Mouse (Mus musculus): ENCODE measurements around the gene Ces2h. TPM values are rescaled to one million over a fixed set of nuclear protein-coding genes. Genes with fewer than 3 reads are reported as not detected.
"Not testable (repeated sequence)": the region's sequence is repeated elsewhere in the genome, so short reads cannot be mapped to it uniquely, and the experiment has no call there.

Ces2h gene
- polyA plus RNA-seq, 1 experiment from 2014 or later, result not detected

DNA sequence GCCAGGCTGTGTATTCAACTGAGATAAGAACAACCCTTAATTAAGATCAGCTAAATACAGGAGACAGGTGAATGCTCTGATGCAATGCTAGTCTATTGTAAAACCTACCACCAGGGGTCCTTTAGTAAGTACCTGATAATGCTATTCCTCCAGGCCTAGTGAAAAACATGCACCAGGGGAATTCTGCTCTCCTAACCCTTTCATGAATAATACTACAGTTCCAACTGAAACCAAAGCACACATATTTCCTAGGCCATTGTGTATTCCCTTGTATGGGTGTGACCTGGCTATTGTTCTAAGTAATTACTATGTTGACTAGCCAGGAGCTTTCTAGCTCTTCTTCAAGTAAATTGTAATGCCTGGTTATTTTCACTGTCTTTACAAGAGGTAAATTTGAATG lies 59.4 kb downstream of the Ces2h start:
- Histone ChIP-seq H3K27me3 (ENCODE audit: control insufficient read depth, insufficient read depth, low read length) (no peaks in the 10 kb centered on the region), H3K4me2 (replicated peaks; ENCODE audit: low read depth, low read length) (no peak overlapping the region), H3K4me1 (ENCODE audit: control insufficient read depth, insufficient read depth, low read length) (no peaks in the 10 kb centered on the region), H3K9me3 (ENCODE audit: control insufficient read depth, low read length) (no peaks in the 10 kb centered on the region), H3K4me3 (ENCODE audit: low read length) (no peak overlapping the region), H3K36me3 (ENCODE audit: control insufficient read depth, insufficient read depth, low read length) (no peaks in the 10 kb centered on the region), H3K27ac (ENCODE audit: low read depth, low read length) (no peak overlapping the region), H3K9ac (ENCODE audit: low read depth, low read length) (no peak overlapping the region)
- no peak for ATAC-seq (ENCODE audit: low FRiP score, low TSS enrichment)

DNA sequence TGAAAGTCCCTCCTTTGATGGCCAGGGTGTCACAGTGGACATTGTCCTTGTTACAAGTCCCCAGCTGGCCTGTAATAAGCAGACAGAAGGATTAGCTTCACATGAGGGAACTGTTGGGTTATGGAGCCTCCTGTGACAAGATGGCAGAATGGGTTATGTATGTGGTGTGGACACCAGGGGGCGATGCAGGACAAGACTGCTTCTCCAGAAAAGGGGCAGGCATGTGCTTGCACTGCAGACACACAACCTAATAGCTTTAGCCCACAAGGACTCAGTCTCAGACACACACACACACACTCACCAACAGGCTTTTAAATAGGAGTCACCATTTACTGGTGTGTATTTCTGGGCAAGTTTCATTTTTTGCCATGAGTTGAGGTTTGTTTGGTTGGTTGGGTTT lies 66.1 kb downstream of the Ces2h start:
- Histone ChIP-seq H3K4me1 (ENCODE audit: control insufficient read depth, insufficient read depth, low read length) (no peaks in the 10 kb centered on the region), H3K9ac (ENCODE audit: low read depth, low read length) (no peak overlapping the region), H3K27me3 (ENCODE audit: control insufficient read depth, insufficient read depth, low read length) (no peaks in the 10 kb centered on the region), H3K4me2 (replicated peaks; ENCODE audit: low read depth, low read length) (no peak overlapping the region), H3K9me3 (ENCODE audit: control insufficient read depth, low read length) (no peaks in the 10 kb centered on the region), H3K4me3 (ENCODE audit: low read length) (no peak overlapping the region), H3K36me3 (ENCODE audit: control insufficient read depth, insufficient read depth, low read length) (no peaks in the 10 kb centered on the region), H3K27ac (ENCODE audit: low read depth, low read length) (no peak overlapping the region)
- no peak for ATAC-seq (ENCODE audit: low FRiP score, low TSS enrichment)
- WGBS, result 0% methylated on average over 1 of the region's 1 CpGs

DNA sequence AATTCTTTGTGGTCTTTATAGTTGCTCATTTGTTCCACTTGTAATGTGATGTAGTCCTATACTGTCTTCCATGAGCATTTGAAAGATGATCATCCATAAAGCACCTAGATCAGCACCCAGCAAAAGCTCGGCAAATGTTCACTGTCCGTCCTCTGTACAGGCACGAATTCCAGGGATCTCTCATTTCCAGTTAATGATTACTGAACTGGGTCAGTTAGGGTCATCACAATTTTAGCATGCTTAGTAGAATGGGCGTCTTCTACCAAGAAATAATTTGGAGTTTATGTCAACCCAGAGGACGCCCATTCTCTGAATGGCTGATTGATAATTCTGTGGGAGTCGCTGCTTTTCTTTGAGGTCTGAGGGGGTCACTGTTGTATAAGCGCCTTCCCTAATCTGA lies 67.3 kb downstream of the Ces2h start:
- H3K36me3 ChIP-seq (ENCODE audit: control insufficient read depth, insufficient read depth, low read length); H3K4me3 ChIP-seq (ENCODE audit: low read length); H3K9ac ChIP-seq (ENCODE audit: low read depth, low read length); H3K4me1 ChIP-seq (ENCODE audit: control insufficient read depth, insufficient read depth, low read length); H3K9me3 ChIP-seq (ENCODE audit: control insufficient read depth, low read length); H3K27ac ChIP-seq (ENCODE audit: low read depth, low read length); ATAC-seq (ENCODE audit: low FRiP score, low TSS enrichment); H3K4me2 ChIP-seq (replicated peaks; ENCODE audit: low read depth, low read length); H3K27me3 ChIP-seq (ENCODE audit: control insufficient read depth, insufficient read depth, low read length): not testable (repeated sequence)
- WGBS, result 58% methylated on average over 7 of the region's 7 CpGs

DNA sequence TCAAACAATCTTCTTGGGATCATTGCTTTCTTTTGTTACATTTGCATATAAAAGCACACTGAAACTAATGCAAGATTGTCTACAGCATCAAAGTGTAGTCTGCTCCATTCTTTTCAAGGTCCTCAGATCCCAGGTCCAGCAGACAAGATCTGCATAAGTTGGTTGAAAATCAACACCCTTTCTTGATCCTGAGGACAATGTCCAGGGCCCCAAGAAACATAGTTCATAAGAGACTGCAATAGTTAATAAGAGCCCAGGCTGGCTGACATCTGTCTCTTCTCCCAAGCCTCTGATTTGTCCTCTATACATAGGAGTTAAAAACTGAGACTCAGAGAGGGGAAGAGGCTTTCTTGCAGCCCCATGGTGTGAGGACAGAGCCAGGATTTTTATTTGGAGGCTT lies 68.3 kb downstream of the Ces2h start:
- Histone ChIP-seq H3K4me1 (ENCODE audit: control insufficient read depth, insufficient read depth, low read length) (no peaks in the 10 kb centered on the region), H3K4me3 (ENCODE audit: low read length) (no peak overlapping the region), H3K27ac (ENCODE audit: low read depth, low read length) (no peak overlapping the region), H3K9me3 (ENCODE audit: control insufficient read depth, low read length) (no peaks in the 10 kb centered on the region; the same call in 1 of the 2 replicates), H3K27me3 (ENCODE audit: control insufficient read depth, insufficient read depth, low read length) (no peaks in the 10 kb centered on the region), H3K9ac (ENCODE audit: low read depth, low read length) (no peak overlapping the region), H3K4me2 (replicated peaks; ENCODE audit: low read depth, low read length) (no peak overlapping the region), H3K36me3 (ENCODE audit: control insufficient read depth, insufficient read depth, low read length) (no peaks in the 10 kb centered on the region)
- no peak for ATAC-seq (ENCODE audit: low FRiP score, low TSS enrichment)

Other genes starting within 250 kb of the Ces2h start
- gene Ces2b, start 169.3 kb upstream of the Ces2h start, polyA plus RNA-seq (2014; fragmentation: Nextera tagmentation; extraction: Ambion mirVana), result 0.46 and 0.61 TPM in 2 replicates
- 0.11 TPM in 1 of 2 replicates, not detected in the other for gene Ces2c, start 153.8 kb upstream of the Ces2h start, polyA plus RNA-seq (2014; fragmentation: Nextera tagmentation; extraction: Ambion mirVana)
- 0.40 and 0.58 TPM in 2 replicates for gene Ces2e, start 74.6 kb upstream of the Ces2h start, polyA plus RNA-seq (2014; fragmentation: Nextera tagmentation; extraction: Ambion mirVana)
- gene Ces2f, start 53.5 kb upstream of the Ces2h start, polyA plus RNA-seq (2014; fragmentation: Nextera tagmentation; extraction: Ambion mirVana), result 0.07 TPM in 1 of 2 replicates, not detected in the other
- 0.07 TPM in 1 of 2 replicates, not detected in the other for gene Ces2g, start 39.1 kb upstream of the Ces2h start, polyA plus RNA-seq (2014; fragmentation: Nextera tagmentation; extraction: Ambion mirVana)
- gene Ces3a, start 47.7 kb downstream of the Ces2h start, polyA plus RNA-seq (2014; fragmentation: Nextera tagmentation; extraction: Ambion mirVana), result not detected in 2 replicates
- not detected in 2 replicates for gene Ces3b, start 82.9 kb downstream of the Ces2h start, polyA plus RNA-seq (2014; fragmentation: Nextera tagmentation; extraction: Ambion mirVana)
- gene Ces4a, start 130.9 kb downstream of the Ces2h start, polyA plus RNA-seq (2014; fragmentation: Nextera tagmentation; extraction: Ambion mirVana), result not detected in 2 replicates
- gene Cbfb, start 169.8 kb downstream of the Ces2h start, polyA plus RNA-seq (2014; fragmentation: Nextera tagmentation; extraction: Ambion mirVana), result 73.9 and 96.5 TPM in 2 replicates
- gene D230025D16Rik, start 224.3 kb downstream of the Ces2h start, polyA plus RNA-seq (2014; fragmentation: Nextera tagmentation; extraction: Ambion mirVana), result 18.3 and 28.8 TPM in 2 replicates